Mouse (Mus musculus) hindbrain, embryonic 10.5 days (tissue): ENCODE results near the gene Slc7a4. TPM values are rescaled to one million over a fixed set of nuclear protein-coding genes. Genes with fewer than 3 reads are reported as not detected.
A peak's percentile ranks its signal among the peaks of the same experiment; 100 is the strongest.

Source experiments
- DNase-seq: peaks from one replicate; pipeline ENCODE4 v3.0.0-alpha.2; 2017; ENCODE audit warnings: low spot score
- H3K27ac ChIP-seq: fragments of 300-500 bp; sonication (generic); 2 replicates; pipeline ENCODE4 v1.5.1; 2016; ENCODE audit warnings: mild to moderate bottlenecking, moderate library complexity
- H3K27me3 ChIP-seq: fragments of 300-500 bp; sonication (generic); 2 replicates; pipeline ENCODE4 v1.6.1; 2016; ENCODE audit warnings: mild to moderate bottlenecking; ENCODE audit not compliant: poor library complexity, insufficient read depth, severe bottlenecking
- H3K36me3 ChIP-seq: fragments of 300-500 bp; sonication (generic); 2 replicates; pipeline ENCODE4 v1.6.1; 2016; ENCODE audit warnings: mild to moderate bottlenecking, moderate library complexity
- H3K4me1 ChIP-seq: fragments of 300-500 bp; sonication (generic); replicated peaks from 2 replicates; pipeline ENCODE4 v1.6.1; 2016; ENCODE audit warnings: mild to moderate bottlenecking
- H3K4me3 ChIP-seq: fragments of 300-500 bp; sonication (generic); 2 replicates; pipeline ENCODE4 v1.5.1; 2016; ENCODE audit warnings: mild to moderate bottlenecking, moderate library complexity
- H3K9me3 ChIP-seq: fragments of 300-500 bp; sonication (generic); 2 replicates; pipeline ENCODE4 v1.6.1; 2016; ENCODE audit warnings: mild to moderate bottlenecking, moderate library complexity
- WGBS: fragments of 180-500 bp; shearing (Covaris S2); methylation state at CpG from one replicate; pipeline ENCODE4 v1.1.7; 2016; 5-methylcytosine and 5-hydroxymethylcytosine counted together
- polyA plus RNA-seq: library from polyadenylated mRNA; unstranded; fragments of >200 nt; fragmentation: Nextera tagmentation; extraction: Ambion mirVana; gene quantifications from 2 replicates; pipeline ENCODE4 v1.2.1, GENCODE M21; 2016

Gene Slc7a4
- polyA plus RNA-seq, 1 experiment from 2014 or later: 3.1 TPM

DNA sequence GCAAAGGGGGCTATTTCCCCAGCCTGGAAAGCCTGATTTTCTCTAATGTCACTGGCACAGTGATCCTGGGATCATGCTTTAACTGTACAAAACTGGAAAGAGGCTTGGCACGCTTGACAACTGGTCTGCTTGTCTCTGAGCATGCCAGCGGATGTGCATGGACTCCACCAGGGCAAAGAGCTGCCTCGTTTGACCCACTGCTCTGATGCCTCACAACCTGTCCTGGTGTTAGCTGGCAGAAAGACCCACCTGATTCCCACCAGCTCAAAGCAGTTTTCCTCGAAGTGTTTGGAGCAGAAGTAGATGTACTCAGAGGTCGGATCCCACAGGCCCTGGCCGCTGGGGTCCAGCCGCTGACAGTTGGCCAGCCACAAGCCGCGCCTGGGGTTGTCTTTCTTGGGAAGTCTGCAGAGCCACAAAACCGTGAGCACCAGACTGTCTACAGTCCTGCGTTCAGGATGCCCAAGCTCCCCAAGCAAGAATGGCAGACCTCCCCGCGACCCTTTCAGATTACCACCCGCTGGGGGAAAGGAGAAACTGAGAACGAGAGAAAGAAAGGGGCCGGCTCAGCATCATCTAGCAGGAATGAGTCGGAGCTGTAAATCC lies 52.9 kb downstream of the Slc7a4 start:
- DNase-seq: no peak
- Histone ChIP-seq H3K36me3 (peaks cover 40% of the 10 kb centered on the region), H3K27me3 (no peaks in the 10 kb centered on the region), H3K27ac (peak overlapping the region; percentile 92), H3K4me1 (peaks cover 30% of the 10 kb centered on the region), H3K4me3 (peak overlapping the region; percentile 78), H3K9me3 (no peaks in the 10 kb centered on the region)
- 20% methylated on average over 17 of the region's 17 CpGs for WGBS

DNA sequence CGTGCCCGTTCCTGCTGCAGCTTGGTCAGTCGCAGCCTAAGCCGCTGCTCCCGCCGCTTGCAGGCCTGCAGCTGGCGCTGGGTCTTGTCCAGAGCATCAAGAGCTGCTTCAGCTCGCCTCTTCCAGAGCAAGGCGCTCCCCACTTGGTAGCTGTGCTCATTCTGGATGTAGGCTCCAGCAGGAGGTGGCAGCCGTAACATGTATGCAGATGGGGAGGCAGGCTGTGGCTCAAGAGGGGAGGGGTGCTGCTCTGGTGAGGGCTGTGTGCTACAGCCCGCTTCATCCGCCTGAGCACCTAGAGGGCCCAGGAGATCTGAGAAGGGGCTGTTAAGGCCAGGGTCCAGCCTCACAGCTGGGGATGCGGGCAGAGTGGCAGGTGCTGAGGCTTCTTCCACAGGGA lies 54.7 kb downstream of the Slc7a4 start:
- 89% methylated on average over 13 of the region's 13 CpGs for WGBS
- H3K27me3 ChIP-seq: no peaks in the 10 kb centered on the region
- H3K36me3 ChIP-seq: peaks cover 56% of the 10 kb centered on the region
- peaks cover 30% of the 10 kb centered on the region for H3K4me1 ChIP-seq
- H3K4me3 ChIP-seq: no peak overlapping the region
- H3K9me3 ChIP-seq: no peaks in the 10 kb centered on the region
- no peak overlapping the region for H3K27ac ChIP-seq
- no peak for DNase-seq

DNA sequence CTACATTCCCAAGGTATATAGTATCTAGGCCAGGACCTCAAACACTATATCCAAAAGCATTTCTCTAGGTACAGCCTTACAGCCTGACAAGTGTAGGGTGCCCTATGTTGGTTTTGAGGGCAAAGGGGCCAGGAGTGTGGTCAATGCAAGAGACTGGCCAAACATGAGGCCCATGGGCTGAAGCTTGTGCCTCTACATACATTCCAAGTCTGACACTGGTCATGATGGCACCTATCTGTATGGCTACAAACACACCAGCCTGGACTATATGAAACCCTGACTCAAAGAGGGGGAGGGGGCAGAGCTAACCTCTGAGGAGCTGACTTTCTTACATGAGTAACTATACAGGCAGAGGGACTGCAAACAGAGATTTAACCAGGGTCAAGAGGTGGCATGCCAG lies 55.4 kb downstream of the Slc7a4 start:
- no peaks in the 10 kb centered on the region for H3K9me3 ChIP-seq
- no peak overlapping the region for H3K27ac ChIP-seq
- H3K4me3 ChIP-seq: no peak overlapping the region
- H3K27me3 ChIP-seq: no peaks in the 10 kb centered on the region
- peaks cover 63% of the 10 kb centered on the region for H3K36me3 ChIP-seq
- no peak for DNase-seq
- peaks cover 30% of the 10 kb centered on the region for H3K4me1 ChIP-seq

DNA sequence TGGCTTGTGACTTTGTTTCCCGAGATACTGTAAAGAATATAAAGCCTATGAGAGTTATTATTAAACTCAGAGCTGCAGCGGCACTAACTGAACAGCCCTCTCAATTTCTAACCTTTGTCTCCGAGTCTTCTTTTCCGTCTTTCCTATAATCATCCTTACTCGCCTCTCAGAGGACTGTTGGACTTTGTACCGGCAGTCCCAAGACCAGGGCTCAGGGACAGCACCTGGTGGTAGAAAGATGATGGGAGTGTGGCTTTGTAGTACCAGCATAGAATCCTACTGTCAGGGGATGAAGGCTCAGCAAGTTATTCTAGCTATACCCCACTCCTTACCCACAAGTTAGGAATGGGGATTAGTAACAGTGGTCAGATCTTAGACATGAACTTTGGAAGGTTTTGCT lies 56.8 kb downstream of the Slc7a4 start:
- WGBS: 92% methylated on average over 6 of the region's 6 CpGs
- no peaks in the 10 kb centered on the region for H3K27me3 ChIP-seq
- no peak overlapping the region for H3K4me3 ChIP-seq
- peaks cover 18% of the 10 kb centered on the region for H3K4me1 ChIP-seq
- peaks cover 77% of the 10 kb centered on the region for H3K36me3 ChIP-seq
- H3K9me3 ChIP-seq: no peaks in the 10 kb centered on the region
- H3K27ac ChIP-seq: no peak overlapping the region
- DNase-seq: no peak

DNA sequence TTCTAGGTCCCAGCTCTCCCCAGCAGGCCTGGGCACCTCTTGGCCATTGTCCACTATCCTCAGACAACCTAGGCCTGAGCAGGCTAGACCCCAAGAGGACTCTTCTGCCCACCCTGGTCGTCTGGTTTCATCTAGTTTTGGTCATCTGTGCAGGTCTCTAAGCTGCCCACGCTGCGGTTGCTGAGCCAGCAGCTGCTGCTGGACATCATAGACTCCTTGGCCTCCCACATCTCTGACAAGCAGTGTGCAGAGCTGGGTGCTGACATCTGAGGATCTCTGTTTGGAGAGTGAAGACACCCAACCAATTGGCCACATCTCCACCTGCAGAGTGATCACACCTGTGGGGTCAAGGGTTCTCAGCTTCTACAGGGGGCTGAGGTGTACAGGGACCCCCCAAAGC lies 57.5 kb downstream of the Slc7a4 start:
- Histone ChIP-seq H3K4me1 (peaks cover 18% of the 10 kb centered on the region), H3K4me3 (no peak overlapping the region), H3K27me3 (no peaks in the 10 kb centered on the region), H3K27ac (no peak overlapping the region), H3K9me3 (no peaks in the 10 kb centered on the region), H3K36me3 (peaks cover 84% of the 10 kb centered on the region)
- WGBS: 88% methylated on average over 3 of the region's 3 CpGs
- DNase-seq: no peak

DNA sequence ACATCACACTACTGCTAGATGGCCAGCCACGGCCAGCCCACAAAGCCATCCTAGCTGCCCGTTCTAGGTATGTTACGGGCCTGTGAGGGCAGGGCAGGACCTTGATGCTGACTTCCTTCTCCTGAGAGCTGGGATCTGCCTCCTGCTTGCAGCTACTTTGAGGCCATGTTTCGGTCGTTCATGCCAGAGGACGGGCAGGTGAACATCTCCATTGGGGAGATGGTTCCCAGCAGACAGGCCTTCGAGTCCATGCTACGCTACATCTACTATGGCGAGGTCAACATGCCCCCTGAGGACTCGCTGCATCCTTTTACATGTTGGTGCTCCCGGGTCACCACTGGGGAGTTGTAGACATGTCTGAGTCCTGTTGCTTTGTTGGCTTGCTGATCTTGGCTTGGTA lies 58.9 kb downstream of the Slc7a4 start:
- 93% methylated on average over 11 of the region's 11 CpGs for WGBS
- H3K27ac ChIP-seq: no peak overlapping the region
- H3K27me3 ChIP-seq: no peaks in the 10 kb centered on the region
- DNase-seq: no peak
- H3K4me3 ChIP-seq: no peak overlapping the region
- peaks cover 98% of the 10 kb centered on the region for H3K36me3 ChIP-seq
- H3K9me3 ChIP-seq: no peaks in the 10 kb centered on the region
- H3K4me1 ChIP-seq: peaks cover 7% of the 10 kb centered on the region; the same call in 1 of the 2 replicates

Other genes starting within 250 kb of the Slc7a4 start
- 11.9 and 12.9 TPM in 2 replicates for gene Snap29, start 177.2 kb downstream of the Slc7a4 start, polyA plus RNA-seq
- gene Pi4ka, start 176.9 kb downstream of the Slc7a4 start, polyA plus RNA-seq: 38.8 and 48.4 TPM in 2 replicates
- gene Crkl, start 131.2 kb downstream of the Slc7a4 start, polyA plus RNA-seq: 75.8 and 81.5 TPM in 2 replicates
- gene Aifm3, start 93.6 kb downstream of the Slc7a4 start, polyA plus RNA-seq: 2.2 and 3.7 TPM in 2 replicates
- 91.1 and 105 TPM in 2 replicates for gene Lztr1, start 74.5 kb downstream of the Slc7a4 start, polyA plus RNA-seq
- gene Thap7, start 52.1 kb downstream of the Slc7a4 start, polyA plus RNA-seq: 49.6 and 59.1 TPM in 2 replicates
- 0.55 and 1.1 TPM in 2 replicates for gene Lrrc74b, start 22.0 kb downstream of the Slc7a4 start, polyA plus RNA-seq
- gene P2rx6, start 21.3 kb downstream of the Slc7a4 start, polyA plus RNA-seq: 1.1 and 1.2 TPM in 2 replicates
- 47.8 and 51.2 TPM in 2 replicates for gene Smpd4, start 36.1 kb upstream of the Slc7a4 start, polyA plus RNA-seq
- 6.5 and 9.8 TPM in 2 replicates for gene Ccdc74a, start 63.3 kb upstream of the Slc7a4 start, polyA plus RNA-seq
- gene Med15, start 149.7 kb upstream of the Slc7a4 start, polyA plus RNA-seq: 46.8 and 54.2 TPM in 2 replicates
- 57.5 TPM in 2 replicates for gene Klhl22, start 176.4 kb upstream of the Slc7a4 start, polyA plus RNA-seq
- 5.4 and 9.6 TPM in 2 replicates for gene Scarf2, start 214.1 kb upstream of the Slc7a4 start, polyA plus RNA-seq
- gene B830017H08Rik, start 249.9 kb upstream of the Slc7a4 start, polyA plus RNA-seq: 0.22 TPM in 1 of 2 replicates, not detected in the other